Mouse (Mus musculus) CH12.LX (cell line): ENCODE data around the gene Rnf10. TPM values are rescaled to one million over a fixed set of nuclear protein-coding genes. Genes with fewer than 3 reads are reported as not detected.

Source experiments
- DNase-seq: peaks from one replicate; pipeline ENCODE4 v3.0.0-alpha.2; 2013; ENCODE audit errors: extremely low read depth
- H3K27ac ChIP-seq: 2 replicates; pipeline ENCODE4 v1.5.1; 2012; ENCODE audit warnings: low read depth, mild to moderate bottlenecking, control low read depth, moderate library complexity; ENCODE audit not compliant: insufficient read depth
- H3K27me3 ChIP-seq: replicated peaks from 2 replicates; pipeline ENCODE3; 2012; ENCODE audit warnings: inconsistent platforms
- H3K36me3 ChIP-seq, 2 experiments: replicated peaks in 1 of 2; 2 replicates each; pipeline versions ENCODE3 to v1.6.1; 2012; ENCODE audit warnings: inconsistent platforms in 1 of 2, low read length in 1 of 2, mild to moderate bottlenecking in 1 of 2, mixed read lengths in 1 of 2, moderate library complexity in 1 of 2; ENCODE audit not compliant: control insufficient read depth in 1 of 2, insufficient read depth in 1 of 2
- H3K4me1 ChIP-seq, 2 experiments: 2 replicates each; pipeline ENCODE4 v1.6.1; 2012; ENCODE audit warnings: inconsistent platforms in 1 of 2, moderate library complexity in 1 of 2; ENCODE audit not compliant: insufficient read depth in 2 of 2, control insufficient read depth in 1 of 2
- H3K4me2 ChIP-seq: 2 replicates; pipeline ENCODE4 v1.6.1; 2012; ENCODE audit warnings: low read depth, mild to moderate bottlenecking, control low read depth; ENCODE audit not compliant: poor library complexity, insufficient read depth, severe bottlenecking
- H3K4me3 ChIP-seq, 3 experiments: fragments of 150-350 bp in 1 of 3; sonication (generic) in 1 of 3; replicated peaks in 1 of 3; 2 replicates each; pipeline versions ENCODE3 to v1.5.1; 2011 to 2012; ENCODE audit warnings: low read depth in 2 of 3, low read length in 2 of 3, mild to moderate bottlenecking in 2 of 3, moderate library complexity in 2 of 3, control low read depth in 1 of 3, improper control_type of control experiment in 1 of 3, inconsistent platforms in 1 of 3, mixed read lengths in 1 of 3; ENCODE audit not compliant: poor library complexity in 1 of 3
- H3K79me2 ChIP-seq: replicated peaks from 2 replicates; pipeline ENCODE4 v1.6.1; 2012; ENCODE audit warnings: mild to moderate bottlenecking, moderate library complexity; ENCODE audit not compliant: control insufficient read depth, poor library complexity, insufficient read depth, severe bottlenecking; ENCODE audit errors: extremely low read depth
- H3K9ac ChIP-seq: 2 replicates; pipeline ENCODE4 v1.6.1; 2012; ENCODE audit warnings: low read depth, mild to moderate bottlenecking, control low read depth, moderate library complexity; ENCODE audit not compliant: insufficient read depth
- H3K9me3 ChIP-seq: replicated peaks from 2 replicates; pipeline ENCODE3; 2012; ENCODE audit warnings: low read length, inconsistent platforms, mixed read lengths
- BHLHE40 ChIP-seq: IDR thresholded peaks from 2 replicates; pipeline ENCODE4 v1.6.1; 2011; ENCODE audit warnings: mild to moderate bottlenecking, low read depth, low read length, improper control_type of control experiment
- CHD1 ChIP-seq: IDR thresholded peaks from 2 replicates; pipeline ENCODE4 v1.6.1; 2012; ENCODE audit warnings: low read depth, low read length, improper control_type of control experiment, inconsistent platforms
- CHD2 ChIP-seq: IDR thresholded peaks from 2 replicates; pipeline ENCODE4 v1.6.1; 2011; ENCODE audit warnings: low read length, improper control_type of control experiment
- CTCF ChIP-seq, 2 experiments: IDR thresholded peaks in 1 of 2; conservative IDR thresholded peaks in 1 of 2; 2 replicates each; pipeline ENCODE4 v1.5.1; 2011 to 2012; ENCODE audit warnings: low read depth in 2 of 2, low read length in 2 of 2, improper control_type of control experiment in 1 of 2, inconsistent platforms in 1 of 2, mild to moderate bottlenecking in 1 of 2, moderate library complexity in 1 of 2
- ELF1 ChIP-seq: IDR thresholded peaks from 2 replicates; pipeline ENCODE4 v1.6.1; 2014; ENCODE audit warnings: low read depth, mild to moderate bottlenecking, inconsistent platforms, low read length, improper control_type of control experiment
- EP300 ChIP-seq: IDR thresholded peaks from 2 replicates; pipeline ENCODE4 v1.6.1; 2011; ENCODE audit warnings: low read length, improper control_type of control experiment
- ETS1 ChIP-seq: conservative IDR thresholded peaks from 2 replicates; pipeline ENCODE4 v1.6.1; 2012; ENCODE audit warnings: low read depth, mild to moderate bottlenecking, inconsistent platforms, low read length, improper control_type of control experiment, moderate library complexity
- GABPA ChIP-seq: IDR thresholded peaks from 2 replicates; pipeline ENCODE4 v1.6.1; 2012; ENCODE audit warnings: low read depth, low read length, improper control_type of control experiment, inconsistent platforms; ENCODE audit not compliant: insufficient replicate concordance
- HCFC1 ChIP-seq: IDR thresholded peaks from 2 replicates; pipeline ENCODE4 v1.6.1; 2012; ENCODE audit warnings: low read depth, mild to moderate bottlenecking, inconsistent platforms, low read length, improper control_type of control experiment
- IRF4 ChIP-seq: IDR thresholded peaks from 2 replicates; pipeline ENCODE4 v1.6.1; 2014; ENCODE audit warnings: low read depth, mild to moderate bottlenecking, inconsistent platforms, low read length, improper control_type of control experiment
- JUN ChIP-seq: IDR thresholded peaks from 2 replicates; pipeline ENCODE4 v1.6.1; 2011; ENCODE audit warnings: low read depth, mild to moderate bottlenecking, low read length, improper control_type of control experiment, moderate library complexity; ENCODE audit not compliant: insufficient read depth
- JUND ChIP-seq: conservative IDR thresholded peaks from 2 replicates; pipeline ENCODE4 v1.6.1; 2011; ENCODE audit warnings: low read depth, low read length, improper control_type of control experiment
- KAT2A ChIP-seq: IDR thresholded peaks from 2 replicates; pipeline ENCODE4 v1.6.1; 2012; ENCODE audit warnings: low read length, improper control_type of control experiment, inconsistent platforms; ENCODE audit not compliant: insufficient replicate concordance
- MAX ChIP-seq: IDR thresholded peaks from 2 replicates; pipeline ENCODE4 v1.6.1; 2011; ENCODE audit warnings: low read length, improper control_type of control experiment
- MAZ ChIP-seq: IDR thresholded peaks from 2 replicates; pipeline ENCODE4 v1.6.1; 2012; ENCODE audit warnings: low read depth, mild to moderate bottlenecking, inconsistent platforms, low read length, improper control_type of control experiment, moderate library complexity
- MEF2A ChIP-seq: IDR thresholded peaks from 2 replicates; pipeline ENCODE4 v1.6.1; 2014; ENCODE audit warnings: low read depth, mild to moderate bottlenecking, inconsistent platforms, low read length, improper control_type of control experiment, borderline replicate concordance
- MXI1 ChIP-seq: IDR thresholded peaks from 2 replicates; pipeline ENCODE4 v1.6.1; 2011; ENCODE audit warnings: mild to moderate bottlenecking, low read depth, low read length, improper control_type of control experiment
- MYC ChIP-seq: IDR thresholded peaks from 2 replicates; pipeline ENCODE4 v1.6.1; 2011; ENCODE audit warnings: low read depth, mild to moderate bottlenecking, improper control_type of control experiment, low read length
- NELFE ChIP-seq: IDR thresholded peaks from 2 replicates; pipeline ENCODE4 v1.6.1; 2011; ENCODE audit warnings: low read depth, low read length, improper control_type of control experiment
- NRF1 ChIP-seq: IDR thresholded peaks from 2 replicates; pipeline ENCODE4 v1.6.1; 2014; ENCODE audit warnings: low read depth, mild to moderate bottlenecking, inconsistent platforms, low read length, improper control_type of control experiment, moderate library complexity
- PAX5 ChIP-seq: IDR thresholded peaks from 2 replicates; pipeline ENCODE4 v1.6.1; 2012; ENCODE audit warnings: low read length, inconsistent platforms, mixed read lengths
- POLR2A ChIP-seq: IDR thresholded peaks from 2 replicates; pipeline ENCODE4 v1.6.1; 2011; ENCODE audit warnings: low read depth, mild to moderate bottlenecking, improper control_type of control experiment, low read length
- POLR2AphosphoS2 ChIP-seq: IDR thresholded peaks from 2 replicates; pipeline ENCODE4 v1.6.1; 2011; ENCODE audit warnings: low read depth, low read length, improper control_type of control experiment
- RCOR1 ChIP-seq: conservative IDR thresholded peaks from 2 replicates; pipeline ENCODE4 v1.6.1; 2012; ENCODE audit warnings: low read depth, mild to moderate bottlenecking, inconsistent platforms, low read length, improper control_type of control experiment
- SIN3A ChIP-seq: IDR thresholded peaks from 2 replicates; pipeline ENCODE4 v1.6.1; 2012; ENCODE audit warnings: low read length, improper control_type of control experiment, inconsistent platforms
- SMC3 ChIP-seq: IDR thresholded peaks from 2 replicates; pipeline ENCODE4 v1.6.1; 2011; ENCODE audit warnings: low read depth, low read length, improper control_type of control experiment
- TBP ChIP-seq: conservative IDR thresholded peaks from 2 replicates; pipeline ENCODE4 v1.6.1; 2011; ENCODE audit warnings: low read depth, low read length, improper control_type of control experiment
- TCF12 ChIP-seq: IDR thresholded peaks from 2 replicates; pipeline ENCODE4 v1.6.1; 2014; ENCODE audit warnings: low read depth, mild to moderate bottlenecking, inconsistent platforms, low read length, improper control_type of control experiment
- UBTF ChIP-seq: IDR thresholded peaks from 2 replicates; pipeline ENCODE4 v1.6.1; 2012; ENCODE audit warnings: low read depth, mild to moderate bottlenecking, inconsistent platforms, low read length, improper control_type of control experiment, moderate library complexity
- USF1 ChIP-seq: IDR thresholded peaks from 2 replicates; pipeline ENCODE4 v1.6.1; 2014; ENCODE audit warnings: low read depth, mild to moderate bottlenecking, inconsistent platforms, low read length, improper control_type of control experiment
- USF2 ChIP-seq: conservative IDR thresholded peaks from 2 replicates; pipeline ENCODE4 v1.6.1; 2011; ENCODE audit warnings: low read depth, low read length, improper control_type of control experiment
- ZC3H11A ChIP-seq: IDR thresholded peaks from 2 replicates; pipeline ENCODE4 v1.6.1; 2012; ENCODE audit warnings: low read depth, mild to moderate bottlenecking, inconsistent platforms, low read length, improper control_type of control experiment
- ZMIZ1 ChIP-seq: IDR thresholded peaks from 2 replicates; pipeline ENCODE4 v1.6.1; 2012; ENCODE audit warnings: low read depth, mild to moderate bottlenecking, inconsistent platforms, low read length, improper control_type of control experiment
- ZNF384 ChIP-seq: IDR thresholded peaks from 2 replicates; pipeline ENCODE4 v1.6.1; 2012; ENCODE audit warnings: low read depth, low read length, improper control_type of control experiment, inconsistent platforms
- dilution Hi-C: fragments of 300-500 bp; cut with MboI; formaldehyde crosslinking; loops from 2 replicates; pipeline ENCODE4 v1.14.3; 2020; ENCODE audit warnings: low sequenced_read_pairs; ENCODE audit not compliant: extremely low pct_unique_long_range_greater_than_20kb, extremely low pct_ligation_motif_present
- in situ Hi-C: fragments of 300-500 bp; cut with MboI; formaldehyde crosslinking; loops from 3 replicates; pipeline ENCODE4 v1.14.3; 2019; ENCODE audit warnings: low sequenced_read_pairs, low pct_ligation_motif_present, low pct_unique_long_range_greater_than_20kb, mixed read lengths
- polyA plus RNA-seq: library from polyadenylated mRNA; unstranded; fragments of >175 nt; gene quantifications from 2 replicates; pipeline ENCODE4 v1.2.1, GENCODE M21; 2012; ENCODE audit warnings: low read depth; ENCODE audit not compliant: insufficient read length
- total RNA-seq, 2 experiments: library from RNA; depleted of rRNA; stranded (reverse); fragments of 300-350 nt in 1 of 2; fragments of >200 nt in 1 of 2; gene quantifications; 2 replicates each; pipeline ENCODE4 v1.2.3; 2012 to 2014

The Rnf10 gene
- total and polyA plus RNA-seq, 3 experiments = 38.5 to 187 (median 63.6) TPM

- peaks cover 34 to 38% of the 10 kb centered on the region in 2 experiments for H3K36me3 ChIP-seq
- H3K27ac ChIP-seq = peak overlapping the region; percentile 12
- H3K4me1 ChIP-seq = peaks cover 0 to 9% of the 10 kb centered on the region in 2 experiments; a peak in 2 of 4 replicates
- no peaks in the 10 kb centered on the region for H3K9me3 ChIP-seq
- peak overlapping the region; percentile 54 to 95 (median 90) for H3K4me3 ChIP-seq
- H3K9ac ChIP-seq = peak overlapping the region; percentile 54
- TF ChIP-seq JUN (no peak), SMC3 (no peak), TCF12 (peak; percentile 75; the same call in 1 of the 2 replicates), ETS1 (no peak), BHLHE40 (no peak), ZNF384 (no peak), NELFE (peak; percentile 84), HCFC1 (peak; percentile 68), MAZ (no peak), CTCF (conservative IDR thresholded peaks at IDR 0.05 in 1 of 2, IDR thresholded peaks at IDR 0.05 in 1 of 2; ENCODE audit: low read depth in 2 of 2, low read length in 2 of 2) (peak in 1 of 2 experiments; percentile 13; a peak in 1 of 4 replicates), MYC (0 out of 2 replicates have a peak, but pooled peaks have one; percentile 19), MEF2A (no peak; the same call in 1 of the 2 replicates), EP300 (no peak), POLR2A (peak; percentile 89), JUND (no peak), POLR2AphosphoS2 (no peak; the same call in none of the 2 replicates), MAX (peak; percentile 77; the same call in 1 of the 2 replicates), UBTF (0 out of 2 replicates have a peak, but pooled peaks have one; percentile 25), NRF1 (peak; percentile 94), IRF4 (peak; percentile 55; the same call in 1 of the 2 replicates), KAT2A (no peak), ZC3H11A (no peak), USF2 (no peak), USF1 (no peak), CHD1 (no peak), RCOR1 (no peak), MXI1 (peak; percentile 89), TBP (peak; percentile 69; the same call in 1 of the 2 replicates), CHD2 (no peak), ZMIZ1 (peak; percentile 89), PAX5 (no peak), GABPA (no peak), SIN3A (peak; percentile 30), ELF1 (peak; percentile 58)
- H3K27me3 ChIP-seq = no peaks in the 10 kb centered on the region
- in situ Hi-C loops (loop anchor here (5.0 kb wide), 2 partner anchors 111 to 261 kb away; no protein-coding TSS in a partner anchor), dilution Hi-C loops (no loop called here)
- peak; percentile 90 for DNase-seq
- H3K79me2 ChIP-seq = peaks cover 19% of the 10 kb centered on the region
- peak overlapping the region; percentile 87 for H3K4me2 ChIP-seq
Observed at GRCm38 (mm10) chr5:115237803-115238728, 34.6 kb downstream of the Rnf10 start.
